Mouse (Mus musculus): ENCODE results near the gene Nrxn2.

DNA sequence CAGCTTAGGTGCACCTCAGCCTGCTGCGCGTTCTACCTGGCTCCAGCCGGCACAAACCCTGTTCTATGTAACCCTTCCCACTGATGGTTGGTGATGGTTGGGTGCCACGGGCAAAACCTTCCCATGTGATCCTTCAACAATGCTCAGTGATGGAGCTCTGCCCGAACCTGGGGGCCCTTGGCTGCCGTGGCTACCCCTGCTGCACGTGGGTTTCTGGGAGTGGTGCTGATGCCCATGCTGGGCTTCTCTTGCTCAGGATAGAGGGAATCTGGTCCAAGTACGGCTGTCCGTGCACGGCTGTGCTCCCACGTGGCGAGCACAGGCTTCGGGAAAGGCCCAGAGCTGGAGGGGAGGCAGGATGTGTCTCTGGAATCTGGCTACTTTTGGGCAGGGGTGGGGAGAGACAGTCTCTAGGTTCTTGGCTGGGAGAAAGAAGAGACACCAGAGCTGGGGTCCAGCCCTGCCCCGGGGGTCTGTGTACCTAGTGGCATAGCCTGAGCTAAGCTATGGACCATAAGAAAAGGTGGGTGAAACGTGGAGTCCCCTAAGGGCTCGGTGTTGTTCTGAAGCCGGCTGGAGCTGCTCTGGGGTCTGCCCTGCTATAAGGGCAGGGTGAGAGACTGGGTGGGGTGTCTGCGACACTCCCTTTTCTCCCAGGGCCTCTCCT lies 76.1 kb downstream of the Nrxn2 start:
- TF ChIP-seq CTCF (conservative IDR thresholded peaks at IDR 0.05; ENCODE audit: insufficient read depth, insufficient read length, low read depth, low read length) (no peak), POLR2A (IDR thresholded peaks at IDR 0.05; ENCODE audit: low read depth, low read length) (no peak)
